Mouse (Mus musculus) thymus, adult 2 months (tissue): ENCODE measurements around the gene Clpsl2. TPM values are rescaled to one million over a fixed set of nuclear protein-coding genes. Genes with fewer than 3 reads are reported as not detected.
A peak's percentile ranks its signal among the peaks of the same experiment; 100 is the strongest.

Experiments used
- DNase-seq: peaks from one replicate; pipeline ENCODE4 v3.0.0; 2021
- H3K27ac ChIP-seq: fragments of 200-500 bp; 2 replicates; pipeline ENCODE4 v1.5.1; 2012; ENCODE audit warnings: low read length, control low read depth; ENCODE audit not compliant: control insufficient read depth, insufficient read depth
- H3K27me3 ChIP-seq: fragments of 200-500 bp; 2 replicates; pipeline ENCODE4 v1.6.1; 2012; ENCODE audit warnings: mild to moderate bottlenecking, low read length, moderate library complexity, mixed read lengths; ENCODE audit not compliant: control insufficient read depth, insufficient read depth
- H3K36me3 ChIP-seq: fragments of 200-500 bp; 2 replicates; pipeline ENCODE4 v1.6.1; 2012; ENCODE audit warnings: mild to moderate bottlenecking, low read length, moderate library complexity; ENCODE audit not compliant: control insufficient read depth, insufficient read depth
- H3K4me1 ChIP-seq: fragments of 200-500 bp; replicated peaks from 2 replicates; pipeline ENCODE4 v1.6.1; 2012; ENCODE audit warnings: low read length; ENCODE audit not compliant: control insufficient read depth, insufficient read depth
- H3K4me3 ChIP-seq: fragments of 200-500 bp; 2 replicates; pipeline ENCODE4 v1.5.1; 2012; ENCODE audit warnings: mild to moderate bottlenecking, low read length, control low read depth, moderate library complexity; ENCODE audit not compliant: control insufficient read depth, insufficient read depth
- CTCF ChIP-seq: fragments of 200-500 bp; IDR thresholded peaks from 2 replicates; pipeline ENCODE4 v1.5.1; 2012; ENCODE audit warnings: mild to moderate bottlenecking, control low read depth, low read length, moderate library complexity, borderline replicate concordance; ENCODE audit not compliant: control insufficient read depth, poor library complexity, insufficient read depth; ENCODE audit errors: extremely low read depth
- POLR2A ChIP-seq: fragments of 200-500 bp; IDR thresholded peaks from 2 replicates; pipeline ENCODE4 v1.6.1; 2012; ENCODE audit warnings: mild to moderate bottlenecking, low read length, control low read depth, moderate library complexity; ENCODE audit not compliant: control insufficient read depth, poor library complexity, insufficient read depth; ENCODE audit errors: extremely low read depth
- WGBS: fragments of 180-500 bp; shearing (Covaris S2); methylation state at CpG from one replicate; pipeline ENCODE4 v1.1.7; 2018; 5-methylcytosine and 5-hydroxymethylcytosine counted together
- polyA plus RNA-seq: library from polyadenylated mRNA; depleted of rRNA; stranded (reverse); fragments of >200 nt; gene quantifications from 2 replicates; pipeline ENCODE4 v1.2.3, GENCODE M21; 2012; rRNA removed

The Clpsl2 gene
- not detected in 2 replicates for polyA plus RNA-seq

DNA sequence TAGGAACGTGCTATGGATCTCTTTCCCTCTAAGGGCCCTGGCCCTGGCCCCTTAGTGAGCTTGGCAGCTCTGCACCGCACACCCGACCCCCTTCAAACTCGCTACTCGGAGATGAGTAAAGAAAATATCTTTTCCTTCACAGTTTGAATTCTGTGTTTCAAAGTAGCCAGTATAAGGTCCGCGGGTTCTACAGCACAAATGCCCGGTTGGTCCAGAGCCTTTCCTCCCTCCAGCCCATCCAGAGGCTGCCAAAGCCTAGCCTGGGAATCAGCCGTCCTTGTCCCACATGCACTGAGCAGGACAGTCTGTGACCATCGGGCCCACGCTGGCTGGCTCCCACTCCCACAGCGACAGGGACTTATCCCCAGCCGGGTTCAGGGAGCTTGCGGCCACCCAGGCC, at the start of gene Clpsl2:
TSS of gene Clpsl2 (plus strand) at position 301 of the 400 bp plus-strand sequence.
- Histone ChIP-seq H3K27me3 (no peaks in the 10 kb centered on the region), H3K27ac (no peak within 1 kb of the TSS), H3K36me3 (no peaks in the 10 kb centered on the region), H3K4me1 (no peaks in the 10 kb centered on the region), H3K4me3 (no peak within 1 kb of the TSS)
- TF ChIP-seq CTCF (no peak), POLR2A (no peak)
- 89% methylated on average over 14 of the region's 14 CpGs for WGBS
- DNase-seq: no peak

DNA sequence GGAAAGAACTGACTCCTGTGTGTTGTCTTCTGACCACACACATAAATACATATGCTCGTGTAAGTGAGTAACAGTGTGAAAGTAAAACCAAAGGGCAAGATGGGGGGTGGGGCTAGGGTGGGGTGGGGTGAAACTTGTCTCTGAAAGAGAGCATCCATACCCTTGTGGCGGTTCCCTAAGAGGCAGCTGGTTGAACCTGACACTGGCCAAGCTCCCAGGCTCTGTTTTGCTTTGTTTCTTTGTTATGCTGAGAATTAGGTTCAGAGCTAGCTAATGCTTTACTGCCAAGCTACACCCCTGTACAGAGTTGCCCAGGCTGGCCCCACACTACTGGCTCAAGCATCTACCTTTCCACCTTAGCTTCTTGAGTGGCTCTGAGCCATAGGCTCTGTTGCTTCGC, 48.7 kb upstream of the Clpsl2 start:
- no peak for TF ChIP-seq CTCF
- TF ChIP-seq POLR2A: no peak
- Histone ChIP-seq H3K4me1 (peaks cover 32% of the 10 kb centered on the region), H3K36me3 (no peaks in the 10 kb centered on the region), H3K27ac (no peak overlapping the region), H3K27me3 (no peaks in the 10 kb centered on the region), H3K4me3 (no peak overlapping the region)
- WGBS: 73% methylated on average over 3 of the region's 3 CpGs
- no peak for DNase-seq

DNA sequence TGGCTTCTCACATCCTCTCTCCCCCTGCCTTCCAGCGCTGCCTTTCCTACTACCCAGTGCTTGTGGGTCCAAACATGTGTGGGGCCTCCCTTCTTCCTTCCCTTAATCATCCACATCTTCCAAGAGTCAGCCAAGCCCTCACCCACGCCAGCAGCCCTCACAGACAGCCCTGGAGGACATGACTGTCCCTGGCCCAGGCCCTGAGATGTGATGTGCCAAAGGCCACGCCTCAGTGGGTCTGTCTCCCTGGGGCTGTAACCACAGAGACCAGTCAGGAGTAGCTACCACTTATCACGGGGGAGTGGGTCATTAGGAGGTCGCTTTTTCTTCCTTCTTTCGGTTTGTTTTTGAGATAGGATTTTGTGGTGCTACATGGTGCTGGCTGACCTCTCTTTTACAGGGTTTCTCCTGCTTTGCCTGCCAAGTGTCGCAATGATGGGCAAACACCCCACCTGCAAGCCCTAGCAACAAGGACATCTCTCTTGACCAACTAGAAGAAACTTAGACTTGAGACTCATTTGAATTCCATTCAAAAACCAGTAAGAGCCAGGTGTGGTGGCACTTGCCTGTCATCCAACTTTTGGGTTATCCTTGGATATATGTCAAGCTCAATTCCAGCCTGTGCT, 46.9 kb upstream of the Clpsl2 start:
- H3K4me3 ChIP-seq: no peak overlapping the region
- H3K27me3 ChIP-seq: no peaks in the 10 kb centered on the region
- H3K27ac ChIP-seq: no peak overlapping the region
- no peak for DNase-seq
- WGBS: 72% methylated on average over 7 of the region's 7 CpGs
- no peak for TF ChIP-seq POLR2A
- TF ChIP-seq CTCF: no peak
- peaks cover 50% of the 10 kb centered on the region for H3K4me1 ChIP-seq
- H3K36me3 ChIP-seq: no peaks in the 10 kb centered on the region

DNA sequence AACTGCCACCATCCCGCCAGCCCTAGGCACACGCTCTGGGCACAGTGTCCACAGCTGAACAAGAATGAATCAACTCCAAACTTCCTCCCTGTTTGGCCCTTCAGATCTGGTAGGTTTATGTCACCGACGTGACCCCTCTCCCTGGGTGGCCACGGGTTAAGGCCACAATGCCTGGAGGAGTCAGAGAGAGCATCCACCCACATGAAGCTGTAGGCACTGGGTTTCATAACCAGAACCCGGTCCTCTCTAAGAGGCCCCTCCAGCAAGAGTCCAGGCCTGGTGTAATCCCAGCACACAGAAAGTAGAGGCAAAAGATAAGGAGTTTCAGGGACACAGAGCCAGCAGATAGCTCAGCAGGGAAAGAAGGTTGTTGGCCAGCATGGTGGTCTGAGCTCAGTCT, 45.0 kb upstream of the Clpsl2 start:
- H3K4me3 ChIP-seq: no peak overlapping the region
- no peaks in the 10 kb centered on the region for H3K27me3 ChIP-seq
- 64% methylated on average over 6 of the region's 6 CpGs for WGBS
- H3K4me1 ChIP-seq: peaks cover 52% of the 10 kb centered on the region
- H3K27ac ChIP-seq: peak overlapping the region; percentile 43; the same call in 1 of the 2 replicates
- H3K36me3 ChIP-seq: no peaks in the 10 kb centered on the region
- no peak for DNase-seq
- no peak for TF ChIP-seq CTCF
- no peak for TF ChIP-seq POLR2A

DNA sequence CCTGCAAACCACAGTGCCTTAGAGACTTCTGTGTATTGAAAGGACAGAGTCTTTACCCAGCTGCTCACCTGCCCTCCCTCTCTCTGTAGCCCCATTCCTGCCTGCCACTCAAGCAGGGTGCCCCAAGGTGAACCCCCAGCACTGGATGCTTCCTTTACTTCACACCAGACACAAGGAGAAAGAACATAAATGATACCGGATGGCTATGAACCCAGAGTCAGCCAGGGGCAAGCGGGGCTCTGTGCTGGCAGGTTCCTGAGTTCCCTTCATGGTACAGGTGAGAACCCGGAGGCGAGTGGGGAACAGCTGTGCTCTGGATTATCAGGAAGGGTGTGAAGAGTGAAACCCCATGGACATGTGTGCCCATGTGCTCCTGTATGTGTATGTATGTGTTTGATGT, 43.6 kb upstream of the Clpsl2 start:
- no peak for DNase-seq
- Histone ChIP-seq H3K27ac (peak overlapping the region; percentile 33), H3K4me1 (peaks cover 59% of the 10 kb centered on the region), H3K27me3 (no peaks in the 10 kb centered on the region), H3K4me3 (no peak overlapping the region), H3K36me3 (no peaks in the 10 kb centered on the region)
- 36% methylated on average over 4 of the region's 4 CpGs for WGBS
- TF ChIP-seq POLR2A (no peak), CTCF (no peak)

DNA sequence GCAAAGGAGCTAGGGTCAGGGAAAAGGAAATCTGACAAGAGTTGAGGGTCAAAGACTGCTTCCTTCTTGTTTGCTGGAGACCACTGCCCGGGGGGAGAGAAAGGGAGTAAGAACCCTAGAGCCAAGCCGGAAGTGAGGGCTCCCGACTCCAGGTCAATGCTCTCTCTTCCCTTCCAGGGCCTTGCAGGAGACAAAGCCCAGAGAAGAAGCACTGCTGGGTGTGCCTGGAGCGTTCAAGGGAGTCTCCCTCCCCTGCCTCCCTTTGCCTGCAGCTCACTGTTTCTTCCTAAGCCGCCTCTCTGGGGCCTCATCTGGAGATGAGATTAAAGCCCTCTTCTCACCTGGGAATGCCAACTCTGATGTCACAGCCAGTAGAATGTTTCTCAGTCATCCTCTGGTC, 42.3 kb upstream of the Clpsl2 start:
- Histone ChIP-seq H3K36me3 (no peaks in the 10 kb centered on the region), H3K27ac (peak overlapping the region; percentile 15; the same call in 1 of the 2 replicates), H3K4me3 (no peak overlapping the region), H3K27me3 (no peaks in the 10 kb centered on the region), H3K4me1 (peaks cover 66% of the 10 kb centered on the region)
- WGBS: 79% methylated on average over 5 of the region's 5 CpGs
- TF ChIP-seq POLR2A: no peak
- no peak for TF ChIP-seq CTCF
- DNase-seq: no peak
